ENCODE assay signal across 9 mouse cellular contexts in genomic region chr1:80854289-80854701, GRCm38 (mm10).
DNase-seq lines count a peak whose midpoint lies in the region; ATAC-seq lines count a peak whose summit lies in the region.
"Had no signal": no experiment of that assay in that cellular context is flagged by ENCODE, and none has a peak within 500 bp of the region (broad histone marks: within the 10 kb centered on the region; RNA-seq: fewer than 3 reads in every experiment).

No protein-coding gene starts in this region.

- no peaks in the 10 kb centered on the region for H3K36me3 ChIP-seq in heart, embryonic 13.5 days

- peak; percentile 46; the same call in 1 of the 2 replicates for ATAC-seq in heart, embryonic 13.5 days (ENCODE audit: extremely low read depth, insufficient number of reproducible peaks, low FRiP score, low TSS enrichment)

- intact Hi-C loops in heart, postnatal 25 days (cut with DNase I), result no loop called here

- H3K27ac ChIP-seq in heart, embryonic 13.5 days (replicated peaks), result peak overlapping the region; percentile 37; the same call in 1 of the 2 replicates

- no peak overlapping the region for H3K4me3 ChIP-seq in heart, embryonic 13.5 days
- H3K4me3 ChIP-seq: megakaryocyte, embryonic 14.5 days had no signal

- H3K27me3 ChIP-seq in heart, embryonic 13.5 days (replicated peaks), result no peaks in the 10 kb centered on the region
- H3K27me3 ChIP-seq: megakaryocyte, embryonic 14.5 days had no signal

- peak overlapping the region; percentile 16 for H3K4me2 ChIP-seq in heart, embryonic 13.5 days

- no peak overlapping the region for H3K9ac ChIP-seq in heart, embryonic 13.5 days

- DNase-seq in heart, postnatal 25 days (ENCODE audit: low spot score), result no peak
- DNase-seq in cerebellum, adult 11-12 months, result peak; percentile 6
- DNase-seq in frontal cortex, postnatal 10 days (ENCODE audit: low spot score in 2 of 2), result peak; percentile 41 to 61
- DNase-seq in left cerebral cortex, adult 9 months (ENCODE audit: low spot score in 2 of 2), result peak; percentile 43 to 70
- DNase-seq in retina, postnatal 1 day, result peak; percentile 62
- no peak for DNase-seq in adrenal gland, postnatal 25 days
- DNase-seq in ovary, postnatal 10 days (ENCODE audit: low spot score), result no peak

- WGBS in heart, embryonic 13.5 days, result 24% methylated on average over 7 of the region's 7 CpGs

- peaks cover 10% of the 10 kb centered on the region for H3K4me1 ChIP-seq in heart, embryonic 13.5 days
- H3K4me1 ChIP-seq: megakaryocyte, embryonic 14.5 days had no signal

- no peaks in the 10 kb centered on the region for H3K9me3 ChIP-seq in heart, embryonic 13.5 days
- H3K9me3 ChIP-seq: megakaryocyte, embryonic 14.5 days had no signal

Comparison
In these comparisons a context has a peak if more than half of its experiments do, and no peak if none do; other contexts are left out.
1. DNase-seq: peak in cerebellum, adult 11-12 months (single experiment), frontal cortex, postnatal 10 days (2 of 2), left cerebral cortex, adult 9 months (2 of 2) and retina, postnatal 1 day (single experiment); none in heart, postnatal 25 days (single experiment), adrenal gland, postnatal 25 days (single experiment) and ovary, postnatal 10 days (single experiment).